Mouse (Mus musculus) embryonic fibroblast, embryonic 13.5 days (primary cell): ENCODE measurements around the gene Prickle4.

ENCODE experiments used
- CTCF ChIP-seq: IDR thresholded peaks from 2 replicates; pipeline ENCODE4 v1.5.1; 2011; ENCODE audit warnings: mild to moderate bottlenecking, control low read depth, low read length, moderate library complexity, borderline replicate concordance; ENCODE audit not compliant: insufficient read depth
- POLR2A ChIP-seq: IDR thresholded peaks from 2 replicates; pipeline ENCODE4 v1.6.1; 2011; ENCODE audit warnings: low read depth, mild to moderate bottlenecking, control low read depth, low read length, moderate library complexity

DNA sequence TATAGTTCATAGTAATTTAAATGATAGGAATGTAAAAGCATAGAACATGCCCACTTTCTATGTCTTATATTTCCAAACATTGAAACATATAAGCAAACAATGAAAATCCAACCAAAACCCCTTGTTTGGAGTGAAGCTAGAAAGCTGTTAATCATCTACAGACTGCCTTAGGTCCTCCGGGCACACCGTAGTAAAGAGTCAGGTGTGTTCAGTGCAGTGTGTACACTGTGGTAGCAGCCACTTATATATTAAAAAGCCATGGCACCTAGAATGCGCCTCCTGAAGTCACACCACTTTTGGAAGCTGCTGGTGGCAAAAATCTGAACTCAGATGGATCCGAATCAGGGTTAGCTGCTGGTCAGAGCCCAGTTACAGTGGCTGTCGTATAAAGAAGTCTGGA lies 16.3 kb downstream of the Prickle4 start:
- no peak for TF ChIP-seq CTCF
- no peak for TF ChIP-seq POLR2A
